Mouse (Mus musculus) retina, embryonic 14.5 days (tissue): ENCODE data around the gene Ints3.
"Not testable (repeated sequence)": the region's sequence is repeated elsewhere in the genome, so short reads cannot be mapped to it uniquely, and the experiment has no call there.

Experiments used
- DNase-seq: peaks from one replicate; pipeline ENCODE4 v3.0.0-alpha.2; 2015; ENCODE audit warnings: low spot score

Ints3 gene

DNA sequence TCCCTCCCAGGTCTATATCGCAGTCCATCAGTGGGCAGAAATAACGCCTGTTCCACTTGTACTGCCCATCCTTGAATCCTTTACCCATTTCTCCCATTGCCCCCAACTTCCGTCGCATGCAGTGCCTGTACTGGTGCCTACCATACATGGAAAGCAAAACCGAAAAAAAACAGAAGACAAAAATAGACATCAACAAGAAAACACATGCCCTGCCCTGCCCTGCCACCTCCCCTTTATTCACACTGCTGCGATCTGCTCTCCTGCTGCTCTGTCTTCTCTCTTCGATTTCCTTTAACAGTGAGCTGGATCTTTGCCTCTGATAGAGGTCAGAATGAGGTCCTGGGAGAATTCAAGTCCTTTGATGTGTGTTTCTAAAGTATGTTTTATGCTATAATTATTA, 75.5 kb downstream of the Ints3 start:
- DNase-seq, result no peak

- no peak for DNase-seq
Measured at GRCm38 (mm10) chr3:90347847-90348246, 85.6 kb downstream of the Ints3 start.

DNA sequence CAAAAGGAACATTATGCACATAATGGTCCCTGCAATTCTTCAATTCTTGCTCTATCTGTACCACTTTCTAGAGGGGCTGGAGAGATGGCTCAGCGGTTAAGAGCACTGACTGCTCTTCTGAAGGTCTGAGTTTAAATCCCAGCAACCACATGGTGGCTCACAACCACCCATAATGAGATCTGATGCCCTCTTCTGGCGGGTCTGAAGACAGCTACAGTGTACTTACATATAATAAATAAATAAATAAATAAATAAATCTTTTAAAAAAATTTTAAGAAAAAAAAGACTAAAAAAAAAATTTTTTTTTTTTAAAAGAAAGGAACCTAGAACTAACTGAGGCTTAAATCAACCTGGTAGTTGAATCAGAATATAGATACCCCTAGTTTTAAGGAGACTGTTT, 90.6 kb downstream of the Ints3 start:
- not testable (repeated sequence) for DNase-seq
